In genomic region chr5:86684667-86685066, GRCm38 (mm10) we compare ENCODE assay signal across 10 mouse cellular contexts. TPM values are rescaled to one million over a fixed set of nuclear protein-coding genes. Genes with fewer than 3 reads are reported as not detected.
DNase-seq lines count a peak whose midpoint lies in the region; ATAC-seq lines count a peak whose summit lies in the region.
"Had no signal": no experiment of that assay in that cellular context is flagged by ENCODE, and none has a peak within 500 bp of the region (broad histone marks: within the 10 kb centered on the region; RNA-seq: fewer than 3 reads in every experiment).

No protein-coding gene starts in this region.

- 63% methylated on average over 4 of the region's 4 CpGs for WGBS in midbrain, embryonic 11.5 days
- 66% methylated on average over 4 of the region's 4 CpGs for WGBS in midbrain, embryonic 15.5 days

- H3K9me3 ChIP-seq in midbrain, embryonic 11.5 days (ENCODE audit: control insufficient read depth, low read length): no peaks in the 10 kb centered on the region
- H3K9me3 ChIP-seq in midbrain, embryonic 15.5 days: no peaks in the 10 kb centered on the region
- H3K9me3 ChIP-seq: limb, embryonic 13.5 days; stomach, embryonic 15.5 days had no signal

- no peaks in the 10 kb centered on the region for H3K4me1 ChIP-seq in midbrain, embryonic 11.5 days (ENCODE audit: control insufficient read depth, insufficient read depth, low read length)
- H3K4me1 ChIP-seq in midbrain, embryonic 15.5 days: no peaks in the 10 kb centered on the region
- H3K4me1 ChIP-seq: limb, embryonic 13.5 days; stomach, embryonic 15.5 days had no signal

- H3K27ac ChIP-seq in midbrain, embryonic 11.5 days (ENCODE audit: low read depth, low read length): no peak overlapping the region
- no peak overlapping the region for H3K27ac ChIP-seq in midbrain, embryonic 15.5 days
- H3K27ac ChIP-seq: limb, embryonic 13.5 days; stomach, embryonic 15.5 days had no signal

- peak; percentile 25 to 70 for DNase-seq in adrenal gland, adult (ENCODE audit: inconsistent age in 2 of 2, low spot score in 1 of 2)
- DNase-seq in adrenal gland, adult 8-10 months: no peak
- peak; percentile 84 for DNase-seq in midbrain, embryonic 11.5 days (ENCODE audit: low spot score, missing footprints)
- peak; percentile 48 for DNase-seq in embryo, embryonic 10.5 days (ENCODE audit: low spot score)
- peak; percentile 84 to 86 for DNase-seq in kidney, postnatal 4 days
- DNase-seq in lung, postnatal 10 days: peak; percentile 34
- peak; percentile 25 for DNase-seq in thymus, postnatal 14 days

- no peaks in the 10 kb centered on the region for H3K27me3 ChIP-seq in midbrain, embryonic 11.5 days (ENCODE audit: control insufficient read depth, insufficient read depth, low read length)
- no peaks in the 10 kb centered on the region for H3K27me3 ChIP-seq in midbrain, embryonic 15.5 days (replicated peaks)
- H3K27me3 ChIP-seq: limb, embryonic 13.5 days; stomach, embryonic 15.5 days had no signal

- H3K36me3 ChIP-seq in midbrain, embryonic 11.5 days (ENCODE audit: control insufficient read depth, insufficient read depth, low read length): no peaks in the 10 kb centered on the region
- H3K36me3 ChIP-seq in midbrain, embryonic 15.5 days (replicated peaks): no peaks in the 10 kb centered on the region
- H3K36me3 ChIP-seq: limb, embryonic 13.5 days; stomach, embryonic 15.5 days had no signal

- ATAC-seq in midbrain, embryonic 11.5 days (ENCODE audit: low FRiP score): no peak
- ATAC-seq in midbrain, embryonic 15.5 days (replicated peaks): no peak

- no peak overlapping the region for H3K4me3 ChIP-seq in midbrain, embryonic 11.5 days (ENCODE audit: low read depth, low read length)
- no peak overlapping the region for H3K4me3 ChIP-seq in midbrain, embryonic 15.5 days
- H3K4me3 ChIP-seq: limb, embryonic 13.5 days; stomach, embryonic 15.5 days had no signal

- no peak overlapping the region for H3K4me2 ChIP-seq in midbrain, embryonic 11.5 days
- H3K4me2 ChIP-seq in midbrain, embryonic 15.5 days: no peak overlapping the region
- H3K4me2 ChIP-seq: limb, embryonic 13.5 days; stomach, embryonic 15.5 days had no signal

- H3K9ac ChIP-seq in midbrain, embryonic 11.5 days (ENCODE audit: low read length): no peak overlapping the region
- H3K9ac ChIP-seq in midbrain, embryonic 15.5 days: no peak overlapping the region
- H3K9ac ChIP-seq: limb, embryonic 13.5 days; stomach, embryonic 15.5 days had no signal

RNA-seq across cellular contexts. Expression of gene Tmprss11b, which starts 8.5 kb away (rescaled TPM):
- not detected for total RNA-seq in adrenal gland, adult 8-10 months (2022)
- polyA plus RNA-seq in midbrain, embryonic 11.5 days (2014; fragmentation: Nextera tagmentation; extraction: Ambion mirVana): not detected in 2 replicates
- polyA plus RNA-seq in midbrain, embryonic 15.5 days (2015; fragmentation: Nextera tagmentation; extraction: Ambion mirVana): not detected in 2 replicates
- polyA plus RNA-seq: limb, embryonic 13.5 days had no signal

RNA-seq across cellular contexts. Expression of gene Tmprss11f, which starts 52.4 kb away (rescaled TPM):
- not detected for total RNA-seq in adrenal gland, adult 8-10 months (2022)
- polyA plus RNA-seq in midbrain, embryonic 11.5 days (2014; fragmentation: Nextera tagmentation; extraction: Ambion mirVana): 0.04 TPM in 1 of 2 replicates, not detected in the other
- polyA plus RNA-seq in midbrain, embryonic 15.5 days (2015; fragmentation: Nextera tagmentation; extraction: Ambion mirVana): not detected in 2 replicates
